In genomic region chr7:118604842-118605241, GRCm38 (mm10) we compare ENCODE assay signal across 17 mouse cellular contexts. TPM values are rescaled to one million over a fixed set of nuclear protein-coding genes. Genes with fewer than 3 reads are reported as not detected.
A peak's percentile ranks its signal among the peaks of the same experiment; 100 is the strongest.
DNase-seq lines count a peak whose midpoint lies in the region; ATAC-seq and TF ChIP-seq lines count a peak whose summit lies in the region.
"Had no signal": no experiment of that assay in that cellular context is flagged by ENCODE, and none has a peak within 500 bp of the region (broad histone marks: within the 10 kb centered on the region; RNA-seq: fewer than 3 reads in every experiment).

No protein-coding gene starts in this region.

- no peaks in the 10 kb centered on the region for H3K36me3 ChIP-seq in kidney, embryonic 16.5 days (ENCODE audit: insufficient read depth, low read length)
- H3K36me3 ChIP-seq in intestine, postnatal 0 days (ENCODE audit: control insufficient read depth, insufficient read depth): no peaks in the 10 kb centered on the region
- no peaks in the 10 kb centered on the region for H3K36me3 ChIP-seq in lung, postnatal 0 days (ENCODE audit: insufficient read depth, low read length)
- H3K36me3 ChIP-seq in stomach, embryonic 16.5 days (ENCODE audit: control insufficient read depth, insufficient read depth, low read length): no peaks in the 10 kb centered on the region
- H3K36me3 ChIP-seq: forebrain, embryonic 12.5 days; hindbrain, embryonic 13.5 days; limb, embryonic 12.5 days; midbrain, embryonic 15.5 days had no signal

- H3K4me1 ChIP-seq in kidney, embryonic 16.5 days (ENCODE audit: insufficient read depth, low read length): no peaks in the 10 kb centered on the region
- no peaks in the 10 kb centered on the region for H3K4me1 ChIP-seq in intestine, postnatal 0 days (replicated peaks; ENCODE audit: control insufficient read depth, insufficient read depth, low read length)
- H3K4me1 ChIP-seq in lung, postnatal 0 days (ENCODE audit: insufficient read depth, low read depth, low read length): peaks cover 4% of the 10 kb centered on the region; the same call in 1 of the 2 replicates
- H3K4me1 ChIP-seq in stomach, embryonic 16.5 days (ENCODE audit: control insufficient read depth, insufficient read depth, low read length): no peaks in the 10 kb centered on the region; the same call in 1 of the 2 replicates
- H3K4me1 ChIP-seq: hindbrain, embryonic 13.5 days; limb, embryonic 12.5 days; megakaryocyte, embryonic 14.5 days; midbrain, embryonic 15.5 days had no signal

- no peak for ATAC-seq in kidney, embryonic 16.5 days (ENCODE audit: low FRiP score, low TSS enrichment)
- ATAC-seq in intestine, postnatal 0 days: peak; percentile 11; the same call in 1 of the 2 replicates
- peak; percentile 94 for ATAC-seq in lung, postnatal 0 days
- 0 out of 2 replicates have a peak, but pooled peaks have one; percentile 22 for ATAC-seq in stomach, embryonic 16.5 days (ENCODE audit: insufficient read depth, low FRiP score)
- ATAC-seq: midbrain, embryonic 15.5 days had no signal

- H3K9ac ChIP-seq in kidney, embryonic 16.5 days (replicated peaks; ENCODE audit: low read length): no peak overlapping the region
- H3K9ac ChIP-seq in intestine, postnatal 0 days (ENCODE audit: low read depth, low read length): no peak overlapping the region
- H3K9ac ChIP-seq in lung, postnatal 0 days (replicated peaks; ENCODE audit: low read depth): no peak overlapping the region
- H3K9ac ChIP-seq in stomach, embryonic 16.5 days (ENCODE audit: low read length): no peak overlapping the region; the same call in 1 of the 2 replicates
- H3K9ac ChIP-seq: forebrain, embryonic 12.5 days; hindbrain, embryonic 13.5 days; limb, embryonic 12.5 days; liver, embryonic 14.5 days; midbrain, embryonic 15.5 days had no signal

- 73% methylated on average over 8 of the region's 8 CpGs for WGBS in kidney, embryonic 16.5 days
- WGBS in intestine, postnatal 0 days: 59% methylated on average over 8 of the region's 8 CpGs
- WGBS in lung, postnatal 0 days: 42% methylated on average over 8 of the region's 8 CpGs
- 81% methylated on average over 8 of the region's 8 CpGs for WGBS in stomach, embryonic 16.5 days

- no peak for TF ChIP-seq CTCF in intestine, postnatal 0 days (IDR thresholded peaks at IDR 0.05; ENCODE audit: low read depth)
- no peak for TF ChIP-seq CTCF in lung, postnatal 0 days (IDR thresholded peaks at IDR 0.05)

- no peaks in the 10 kb centered on the region for H3K9me3 ChIP-seq in kidney, embryonic 16.5 days (ENCODE audit: low read length)
- H3K9me3 ChIP-seq in intestine, postnatal 0 days (ENCODE audit: control insufficient read depth): no peaks in the 10 kb centered on the region
- no peaks in the 10 kb centered on the region for H3K9me3 ChIP-seq in lung, postnatal 0 days (ENCODE audit: low read length)
- H3K9me3 ChIP-seq in stomach, embryonic 16.5 days (replicated peaks; ENCODE audit: control insufficient read depth, low read length): no peaks in the 10 kb centered on the region
- H3K9me3 ChIP-seq: limb, embryonic 12.5 days had no signal

- no peak overlapping the region for H3K4me2 ChIP-seq in kidney, embryonic 16.5 days (replicated peaks; ENCODE audit: low read depth, low read length)
- H3K4me2 ChIP-seq in intestine, postnatal 0 days (replicated peaks; ENCODE audit: low read depth): peak overlapping the region; percentile 18
- no peak overlapping the region for H3K4me2 ChIP-seq in lung, postnatal 0 days (replicated peaks; ENCODE audit: low read depth, low read length)
- H3K4me2 ChIP-seq in stomach, embryonic 16.5 days (ENCODE audit: low read depth, low read length): no peak overlapping the region
- H3K4me2 ChIP-seq: forebrain, embryonic 12.5 days; hindbrain, embryonic 13.5 days; limb, embryonic 12.5 days; midbrain, embryonic 15.5 days had no signal

- no peak for TF ChIP-seq EP300 in lung, postnatal 0 days (IDR thresholded peaks at IDR 0.05)

- DNase-seq in kidney, adult 18-20 months: peak; percentile 11
- peak; percentile 89 for DNase-seq in lung, postnatal 0 days (ENCODE audit: low spot score)
- no peak for DNase-seq in right cerebral cortex, postnatal 36 days (ENCODE audit: low spot score in 2 of 2)
- DNase-seq in cerebellum, postnatal 36 days: no peak
- DNase-seq: B cell, adult 2 months; cerebellum, adult 9-10 months; gastrocnemius, postnatal 10 days; layer of hippocampus, adult 9-11 months had no signal

- H3K4me3 ChIP-seq in kidney, embryonic 16.5 days (ENCODE audit: low read length): no peak overlapping the region
- H3K4me3 ChIP-seq in intestine, postnatal 0 days (ENCODE audit: low read depth, low read length): no peak overlapping the region
- no peak overlapping the region for H3K4me3 ChIP-seq in lung, postnatal 0 days (ENCODE audit: low read depth, low read length)
- H3K4me3 ChIP-seq in stomach, embryonic 16.5 days (replicated peaks; ENCODE audit: low read length): no peak overlapping the region
- H3K4me3 ChIP-seq: forebrain, embryonic 12.5 days; hindbrain, embryonic 13.5 days; limb, embryonic 12.5 days; megakaryocyte, embryonic 14.5 days; midbrain, embryonic 15.5 days had no signal

- H3K27me3 ChIP-seq in kidney, embryonic 16.5 days (ENCODE audit: insufficient read depth, low read length): no peaks in the 10 kb centered on the region
- no peaks in the 10 kb centered on the region for H3K27me3 ChIP-seq in intestine, postnatal 0 days (replicated peaks; ENCODE audit: control insufficient read depth, insufficient read depth, low read length)
- no peaks in the 10 kb centered on the region for H3K27me3 ChIP-seq in lung, postnatal 0 days (replicated peaks; ENCODE audit: insufficient read depth, low read length)
- no peaks in the 10 kb centered on the region for H3K27me3 ChIP-seq in stomach, embryonic 16.5 days (ENCODE audit: control insufficient read depth, insufficient read depth, low read length)
- H3K27me3 ChIP-seq: forebrain, embryonic 12.5 days; midbrain, embryonic 15.5 days had no signal

- no peak overlapping the region for H3K27ac ChIP-seq in kidney, embryonic 16.5 days (ENCODE audit: low read length)
- peak overlapping the region; percentile 65 for H3K27ac ChIP-seq in intestine, postnatal 0 days (ENCODE audit: low read depth, low read length)
- H3K27ac ChIP-seq in lung, postnatal 0 days (ENCODE audit: low read length): 0 out of 2 replicates have a peak overlapping the region, but pooled peaks have one; percentile 49
- H3K27ac ChIP-seq in stomach, embryonic 16.5 days (ENCODE audit: low read length): no peak overlapping the region
- H3K27ac ChIP-seq: forebrain, embryonic 12.5 days; hindbrain, embryonic 13.5 days; limb, embryonic 12.5 days; liver, embryonic 14.5 days; midbrain, embryonic 15.5 days had no signal

RNA-seq across cellular contexts. Expression of gene Tmc5, which starts 7.7 kb away (rescaled TPM):
- polyA plus RNA-seq in kidney, embryonic 16.5 days (2015; fragmentation: Nextera tagmentation; extraction: Ambion mirVana): 0.27 and 0.36 TPM in 2 replicates
- polyA plus RNA-seq in intestine, postnatal 0 days (2015; fragmentation: Nextera tagmentation; extraction: Ambion mirVana): 48.1 and 49.0 TPM in 2 replicates
- 0.19 and 0.20 TPM in 2 replicates for polyA plus RNA-seq in lung, postnatal 0 days (2015; fragmentation: Nextera tagmentation; extraction: Ambion mirVana)
- polyA plus RNA-seq in stomach, embryonic 16.5 days (2015; fragmentation: Nextera tagmentation; extraction: Ambion mirVana): 2.4 and 2.6 TPM in 2 replicates
- polyA plus RNA-seq: limb, embryonic 12.5 days; liver, embryonic 14.5 days had no signal

RNA-seq across cellular contexts. Expression of gene Tmc7, which starts 20.3 kb away (rescaled TPM):
- 2.3 and 2.6 TPM in 2 replicates for polyA plus RNA-seq in kidney, embryonic 16.5 days (2015; fragmentation: Nextera tagmentation; extraction: Ambion mirVana)
- polyA plus RNA-seq in intestine, postnatal 0 days (2015; fragmentation: Nextera tagmentation; extraction: Ambion mirVana): 1.4 and 1.5 TPM in 2 replicates
- 2.0 and 2.4 TPM in 2 replicates for polyA plus RNA-seq in lung, postnatal 0 days (2015; fragmentation: Nextera tagmentation; extraction: Ambion mirVana)
- 13.1 and 14.8 TPM in 2 replicates for polyA plus RNA-seq in stomach, embryonic 16.5 days (2015; fragmentation: Nextera tagmentation; extraction: Ambion mirVana)

Comparison
In these comparisons a context has a peak if more than half of its experiments do, and no peak if none do; other contexts are left out.
1. DNase-seq: peak in kidney, adult 18-20 months (single experiment) and lung, postnatal 0 days (single experiment); none in right cerebral cortex, postnatal 36 days (0 of 2) and cerebellum, postnatal 36 days (0 of 2).
2. H3K27ac ChIP-seq: peak in intestine, postnatal 0 days (single experiment) and lung, postnatal 0 days (single experiment); none in kidney, embryonic 16.5 days (single experiment) and stomach, embryonic 16.5 days (single experiment).
3. RNA of gene Tmc5, which starts 7.7 kb away (polyA plus RNA-seq): 48.1 to 49.0 TPM in intestine, postnatal 0 days; 2.4 to 2.6 TPM in stomach, embryonic 16.5 days, 0.27 to 0.36 TPM in kidney, embryonic 16.5 days and 0.19 to 0.20 TPM in lung, postnatal 0 days; every median in the first group is over 10 times any median in the second.